Mouse (Mus musculus): Measurements from ENCODE around the gene Dynlt1c.
"Not testable (repeated sequence)": the region's sequence is repeated elsewhere in the genome, so short reads cannot be mapped to it uniquely, and the experiment has no call there.

DNA sequence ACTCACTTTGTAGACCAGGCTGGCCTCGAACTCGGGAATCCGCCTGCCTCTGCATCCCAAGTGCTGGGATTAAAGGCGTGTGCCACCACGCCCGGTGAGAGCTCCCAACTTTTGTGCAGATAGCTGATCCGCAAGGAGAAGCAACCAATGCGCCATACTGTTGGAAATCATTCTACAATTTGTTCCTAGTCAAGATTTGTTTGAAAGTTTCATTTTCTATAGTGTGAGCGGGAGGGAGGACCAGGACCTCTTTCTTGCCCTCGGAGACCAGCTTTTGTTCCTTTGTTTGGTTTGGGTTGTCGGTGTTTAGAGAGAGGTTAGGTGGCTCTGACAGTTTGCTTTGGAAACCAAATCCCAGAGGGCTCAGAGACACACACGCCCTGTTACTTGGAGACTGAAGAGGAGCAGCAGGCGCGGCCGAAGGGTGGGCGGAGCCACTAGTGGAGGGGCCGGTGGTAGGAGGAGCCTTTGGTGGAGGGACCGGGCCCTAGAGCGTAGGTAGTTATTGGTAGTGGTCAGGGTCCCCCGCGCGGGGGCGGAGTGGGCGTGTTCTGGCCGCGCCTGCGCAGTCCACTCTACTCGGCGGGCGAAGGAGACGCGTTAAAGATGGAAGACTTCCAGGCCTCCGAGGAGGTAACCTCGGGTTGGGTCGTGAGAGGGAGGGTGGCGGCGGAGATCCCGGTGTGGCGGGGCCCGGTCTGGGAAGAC lies at the start of gene Dynlt1c:
- TF ChIP-seq CTCF, EP300 (IDR thresholded peaks at IDR 0.05; ENCODE audit: low read depth): not testable (repeated sequence)
